Comparison of ENCODE assay signal across 9 mouse cellular contexts in the genomic region with DNA sequence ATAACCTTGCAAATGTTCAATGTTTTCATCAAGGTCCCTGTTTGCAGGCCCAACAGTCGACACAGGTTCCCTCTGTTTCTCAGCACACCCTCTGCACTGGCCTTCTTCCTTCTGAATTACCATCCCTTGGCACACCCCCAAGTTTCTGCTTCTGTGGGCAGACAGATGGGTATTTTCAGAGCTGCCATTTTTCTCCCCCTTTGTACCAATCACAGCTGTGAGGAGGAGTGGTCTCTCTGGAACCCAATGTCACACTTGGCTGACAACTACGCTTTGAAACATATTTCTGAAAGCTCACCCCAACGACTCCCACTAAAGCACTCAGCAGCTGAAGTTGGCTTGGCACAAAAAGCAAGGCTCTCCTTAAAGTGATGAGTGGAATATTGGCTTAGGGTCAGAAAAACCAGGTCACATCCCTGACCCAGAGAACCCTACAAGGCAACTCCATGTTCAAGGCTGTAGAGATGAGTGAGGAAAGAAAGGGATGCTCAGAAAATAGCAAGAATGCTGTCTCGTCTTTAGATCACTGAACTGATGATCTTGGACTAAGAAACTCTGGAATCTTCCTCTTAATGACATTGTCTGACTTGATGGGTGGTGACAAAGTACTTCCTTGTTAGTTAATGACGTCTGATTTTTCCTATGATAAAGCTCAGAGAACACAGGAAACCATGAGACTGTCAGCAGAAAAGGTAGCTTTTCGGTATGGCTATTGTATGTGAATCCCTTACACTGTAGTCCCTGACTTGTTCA. TPM values are rescaled to one million over a fixed set of nuclear protein-coding genes. Genes with fewer than 3 reads are reported as not detected.
DNase-seq lines count a peak whose midpoint lies in the region; ATAC-seq lines count a peak whose summit lies in the region.
"Had no signal": no experiment of that assay in that cellular context is flagged by ENCODE, and none has a peak within 500 bp of the region (broad histone marks: within the 10 kb centered on the region; RNA-seq: fewer than 3 reads in every experiment).

No protein-coding gene starts in this region.

- H3K9ac ChIP-seq in neural tube, embryonic 12.5 days = no peak overlapping the region
- H3K9ac ChIP-seq: limb, embryonic 13.5 days had no signal

- no peak overlapping the region for H3K27ac ChIP-seq in neural tube, embryonic 12.5 days
- H3K27ac ChIP-seq: limb, embryonic 13.5 days had no signal

- H3K4me1 ChIP-seq in neural tube, embryonic 12.5 days = no peaks in the 10 kb centered on the region
- H3K4me1 ChIP-seq: limb, embryonic 13.5 days had no signal

- H3K27me3 ChIP-seq in neural tube, embryonic 12.5 days (replicated peaks) = no peaks in the 10 kb centered on the region
- H3K27me3 ChIP-seq: limb, embryonic 13.5 days had no signal

- ATAC-seq in cerebellum, adult (ENCODE audit: insufficient number of reproducible peaks, low FRiP score, low TSS enrichment) = no peak
- ATAC-seq in neural tube, embryonic 12.5 days (ENCODE audit: low FRiP score, low read depth) = peak; percentile 44; the same call in 1 of the 2 replicates

- H3K9me3 ChIP-seq in neural tube, embryonic 12.5 days = no peaks in the 10 kb centered on the region
- H3K9me3 ChIP-seq: limb, embryonic 13.5 days had no signal

- WGBS in neural tube, embryonic 12.5 days = 77% methylated on average over 6 of the region's 6 CpGs

- DNase-seq in cerebellum, adult 9-11 months = peak; percentile 3
- DNase-seq in neural tube, embryonic 10.5 days (ENCODE audit: extremely low spot score, low spot score) = no peak
- DNase-seq in left cerebral cortex, adult 9 months (ENCODE audit: low spot score in 2 of 2) = peak; percentile 47 to 69
- DNase-seq in thymus, postnatal 4 days = no peak
- DNase-seq in T-cell, adult 2 months (ENCODE audit: low spot score) = no peak
- DNase-seq in cerebellum, adult 18-20 months = no peak

- H3K4me3 ChIP-seq in neural tube, embryonic 12.5 days = no peak overlapping the region
- H3K4me3 ChIP-seq: limb, embryonic 13.5 days had no signal

- no peak overlapping the region for H3K4me2 ChIP-seq in neural tube, embryonic 12.5 days (replicated peaks)
- H3K4me2 ChIP-seq: limb, embryonic 13.5 days had no signal

- peaks cover 7% of the 10 kb centered on the region; the same call in 1 of the 2 replicates for H3K36me3 ChIP-seq in neural tube, embryonic 12.5 days

RNA-seq across cellular contexts. Expression of a gene that starts 31.7 kb away (rescaled TPM):
- 14.9 and 15.6 TPM in 2 replicates for polyA plus RNA-seq in neural tube, embryonic 12.5 days (2016; fragmentation: Nextera tagmentation; extraction: Ambion mirVana)

Comparison
In these comparisons a context has a peak if more than half of its experiments do, and no peak if none do; other contexts are left out.
1. DNase-seq: peak in cerebellum, adult 9-11 months (single experiment) and left cerebral cortex, adult 9 months (2 of 2); none in neural tube, embryonic 10.5 days (single experiment), thymus, postnatal 4 days (single experiment), T-cell, adult 2 months (single experiment) and cerebellum, adult 18-20 months (0 of 2).